Mouse (Mus musculus): ENCODE measurements around the gene Colgalt1.
A peak's percentile ranks its signal among the peaks of the same experiment; 100 is the strongest.

Gene Colgalt1

DNA sequence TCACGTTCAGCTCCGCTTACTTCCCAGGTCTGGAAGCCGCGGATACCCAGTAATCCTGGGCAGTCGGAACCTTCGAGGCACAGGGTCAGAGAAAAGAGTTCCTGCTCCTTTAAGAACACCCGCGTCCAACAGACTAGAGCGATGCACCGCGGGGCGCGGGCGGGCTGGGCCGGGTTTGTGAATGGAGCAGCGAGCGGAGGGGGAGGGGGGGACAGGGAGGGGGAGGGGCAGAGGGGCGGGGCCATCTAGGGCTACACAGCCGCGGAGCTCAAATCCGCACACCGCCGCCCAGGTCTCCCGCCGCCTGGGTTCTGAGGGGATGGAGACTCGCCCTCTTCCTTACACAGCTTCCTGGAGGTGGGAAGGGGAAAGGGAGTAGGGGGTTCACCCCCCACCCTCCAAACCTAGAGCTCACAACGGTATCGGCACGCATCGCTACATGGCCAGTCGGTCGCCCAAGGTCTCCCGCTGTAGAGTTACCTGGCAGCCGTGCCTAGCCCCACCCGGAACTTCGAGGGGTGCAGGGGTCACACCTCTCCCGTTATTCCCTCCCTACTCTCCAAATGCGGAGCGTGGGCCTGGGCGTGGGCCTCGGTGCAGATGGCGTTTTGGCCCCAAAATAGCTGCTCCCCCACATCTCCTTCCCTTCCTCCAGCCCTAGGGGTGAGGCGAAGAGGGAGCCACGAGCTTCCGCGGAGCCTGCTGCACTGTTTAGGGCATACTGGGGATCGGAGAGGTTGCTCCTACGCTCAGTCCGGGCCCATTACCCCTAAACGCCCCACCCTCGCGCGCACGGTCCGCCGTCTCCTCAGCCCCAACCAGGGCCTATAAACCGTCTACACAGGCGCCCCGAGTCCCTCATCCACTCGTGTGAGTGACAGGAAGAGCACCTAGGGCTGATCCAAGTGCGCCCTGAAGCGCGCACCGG, 60.1 kb downstream of the Colgalt1 start:
- DNase-seq = peak; percentile 73

DNA sequence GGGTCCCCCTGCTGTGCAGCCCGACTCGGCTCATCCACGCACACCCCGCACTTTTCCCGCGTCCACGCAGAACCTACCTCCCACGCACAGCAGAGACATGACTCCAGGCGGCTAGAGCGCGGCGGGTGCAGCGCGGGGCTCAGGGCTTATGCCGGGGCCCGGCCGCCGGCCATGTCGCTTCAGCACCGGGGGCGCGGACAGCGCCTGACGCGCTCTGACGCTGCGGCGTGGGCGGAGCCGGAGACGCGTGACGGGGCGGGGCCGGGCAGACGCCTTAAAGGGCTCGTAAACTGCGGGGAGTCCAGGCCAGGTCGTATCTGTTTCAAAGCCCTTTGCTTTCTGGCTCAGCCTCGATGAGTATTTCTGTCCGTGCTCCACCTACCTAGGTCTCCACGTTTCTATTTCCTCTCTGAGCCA, 60.8 kb downstream of the Colgalt1 start, which contains the start of gene Unc13a:
Gene Unc13a, minus strand, starts transcription at position 209 of the 417 bp plus-strand sequence.
- DNase-seq = peak; percentile 92

DNA sequence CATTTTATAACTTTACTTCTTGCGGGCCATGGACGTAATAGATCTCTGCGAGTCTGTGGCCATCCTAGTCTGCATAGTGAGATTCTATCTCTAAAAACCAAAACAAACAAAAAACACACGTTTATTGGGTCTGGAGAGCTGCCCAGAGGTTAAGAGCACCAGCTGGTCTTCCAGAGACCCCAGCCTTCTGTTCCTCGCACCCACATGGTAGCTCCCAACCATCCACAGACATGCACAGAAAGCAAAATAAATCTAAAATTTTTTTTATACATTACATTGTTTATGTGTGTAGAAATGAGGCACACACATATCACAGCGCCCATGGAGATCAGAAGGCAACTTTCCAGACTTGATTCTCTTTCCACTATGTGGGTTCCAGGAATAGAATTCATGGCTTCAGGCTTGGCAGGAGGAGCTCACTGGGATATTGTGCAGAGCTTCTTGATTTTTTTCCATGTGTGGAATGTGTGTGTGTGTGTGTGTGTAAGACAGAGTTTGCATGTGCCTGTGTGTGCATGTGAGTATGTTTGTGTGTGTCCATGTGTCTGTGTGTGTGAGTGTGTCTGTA, 61.5 kb downstream of the Colgalt1 start:
- DNase-seq = no peak

DNA sequence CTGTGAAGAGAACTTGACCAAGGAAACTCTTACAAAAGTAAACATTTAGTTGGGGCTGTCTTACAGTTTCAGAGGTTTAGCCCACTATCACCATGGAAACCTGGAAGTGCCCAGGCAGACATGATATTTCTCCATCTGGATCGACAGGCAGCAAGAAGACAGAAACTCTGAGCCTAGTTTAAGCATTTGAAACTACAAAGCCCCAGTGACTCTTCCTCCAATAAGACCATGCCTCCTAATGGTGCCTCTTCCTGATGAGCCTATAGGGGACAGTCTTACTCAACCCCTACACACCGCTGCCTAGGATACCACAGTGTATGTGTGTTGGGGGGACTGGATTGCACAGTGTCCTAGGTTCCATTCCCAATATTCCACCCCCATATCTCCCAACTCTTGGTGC, 63.3 kb downstream of the Colgalt1 start:
- no peak for DNase-seq

Data from right cerebral cortex, postnatal 25 days (tissue).